Mouse (Mus musculus) layer of hippocampus, adult 9-10 months (tissue): ENCODE measurements around the gene Kcng4.
A peak's percentile ranks its signal among the peaks of the same experiment; 100 is the strongest.

ENCODE experiments used
- DNase-seq: peaks from one replicate; pipeline ENCODE4 v3.0.0; 2022; ENCODE audit warnings: low spot score

Kcng4 gene

DNA sequence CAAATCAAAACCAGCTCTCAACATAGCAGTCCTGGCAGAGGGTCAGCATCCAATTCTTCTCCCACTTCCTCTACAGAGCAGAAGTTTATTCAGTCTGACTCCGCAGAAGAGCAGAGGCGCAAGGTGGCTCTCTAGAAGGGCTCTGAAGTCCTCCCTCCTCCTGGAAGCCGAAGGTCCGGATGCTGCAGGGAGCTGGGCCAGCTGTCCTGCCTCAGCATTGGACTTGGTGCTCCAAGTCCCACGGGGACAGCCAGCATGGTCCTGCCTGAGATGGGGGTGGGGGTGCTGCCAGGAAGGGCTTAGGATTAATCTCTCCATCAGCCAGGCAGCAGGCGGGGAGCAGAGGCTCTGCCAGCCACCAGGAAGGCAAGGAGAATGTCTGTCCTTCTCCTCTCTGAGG lies at the start of gene Kcng4:
TSS of gene Kcng4 (minus strand) at position 303 of the 400 bp plus-strand sequence.
- DNase-seq: no peak

DNA sequence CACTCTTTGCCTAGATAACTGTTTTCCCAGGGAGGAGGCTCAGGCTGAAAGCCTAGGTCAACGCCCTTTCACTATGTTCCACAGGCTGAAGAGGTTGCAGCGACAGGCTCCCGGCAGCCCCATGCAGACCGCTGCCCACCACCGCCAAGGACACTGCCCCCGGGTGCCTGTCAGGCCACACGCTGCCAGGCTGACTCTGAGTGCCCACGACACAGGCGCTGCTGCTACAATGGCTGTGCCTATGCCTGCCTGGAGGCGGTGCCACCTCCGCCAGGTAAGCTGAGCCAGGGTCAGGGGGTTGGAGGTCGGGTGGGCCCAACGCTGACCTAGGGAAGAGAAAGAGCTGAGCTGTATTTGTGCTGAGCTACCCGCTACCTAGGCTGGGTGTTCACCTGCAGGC lies 43.7 kb upstream of the Kcng4 start:
- no peak for DNase-seq

DNA sequence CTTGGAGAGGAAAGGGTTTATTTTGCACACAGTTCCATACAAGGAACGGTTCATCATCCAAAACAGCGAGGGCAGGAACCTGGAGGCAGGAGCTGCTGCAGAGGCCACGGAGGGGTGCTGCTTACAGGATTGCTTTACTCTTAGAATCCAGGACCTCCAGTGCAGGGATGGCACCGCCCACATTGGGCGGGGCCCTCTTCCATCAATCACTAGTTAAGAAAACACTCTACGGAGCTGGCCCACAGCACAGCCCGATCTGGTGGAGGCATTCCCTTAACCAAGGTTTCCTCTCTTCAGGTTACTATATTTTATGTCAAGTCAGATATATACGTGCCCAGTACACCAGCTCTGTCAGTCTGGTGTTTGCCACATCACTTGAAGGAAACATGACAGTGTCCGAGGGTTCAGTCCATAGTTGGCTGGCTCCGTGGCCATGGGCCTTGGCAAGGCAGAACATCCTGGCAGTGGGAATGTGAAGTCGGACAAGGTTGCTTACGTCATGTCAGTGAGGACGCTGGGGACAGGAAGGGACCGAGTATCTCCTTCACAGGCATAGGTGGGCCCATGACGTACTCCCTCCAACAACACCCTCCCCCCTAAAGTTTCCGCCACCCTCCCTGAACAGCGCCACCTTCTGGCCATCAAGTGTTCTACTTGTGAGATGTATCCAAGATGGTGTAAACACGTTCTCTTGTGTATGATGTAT lies 42.8 kb upstream of the Kcng4 start:
- no peak for DNase-seq

DNA sequence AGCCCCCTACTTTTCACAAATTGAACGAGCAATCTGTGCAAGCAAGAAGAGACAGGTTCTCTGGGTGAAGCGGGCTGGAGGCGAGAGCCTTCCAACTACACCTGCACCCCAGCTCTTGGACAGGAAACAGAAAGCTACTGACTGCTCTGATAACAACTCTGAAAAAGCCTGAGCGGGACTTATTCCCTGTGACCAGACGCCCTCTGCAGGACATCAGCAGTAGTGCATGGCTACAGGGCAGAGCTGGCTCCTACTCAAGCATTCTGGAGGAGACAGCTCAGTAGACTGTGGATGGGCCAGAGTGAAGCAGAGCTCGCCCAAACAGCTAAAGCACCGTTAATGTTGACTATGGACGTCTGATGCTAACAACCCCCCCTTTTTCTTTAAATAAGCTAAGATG lies 40.9 kb upstream of the Kcng4 start:
- DNase-seq: peak; percentile 96

DNA sequence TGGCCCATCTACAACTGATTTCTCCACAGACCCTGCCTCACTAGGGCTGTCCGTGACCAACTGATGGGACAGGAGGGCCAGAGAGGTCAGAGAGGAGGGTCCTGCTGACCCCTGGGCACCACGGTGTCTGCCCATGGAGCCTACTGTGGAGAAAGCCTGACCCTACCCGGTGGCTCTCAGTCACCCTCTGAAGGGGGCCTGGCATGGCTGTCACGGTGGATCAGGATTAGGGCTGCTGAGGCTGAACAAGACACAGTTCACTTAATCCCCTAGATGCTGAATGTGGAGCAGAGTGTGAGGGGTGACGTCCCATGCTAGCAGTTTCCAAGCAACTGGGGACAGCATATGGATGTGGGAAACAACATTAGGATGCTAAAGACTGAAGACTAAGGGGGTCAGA lies 40.0 kb upstream of the Kcng4 start:
- no peak for DNase-seq

DNA sequence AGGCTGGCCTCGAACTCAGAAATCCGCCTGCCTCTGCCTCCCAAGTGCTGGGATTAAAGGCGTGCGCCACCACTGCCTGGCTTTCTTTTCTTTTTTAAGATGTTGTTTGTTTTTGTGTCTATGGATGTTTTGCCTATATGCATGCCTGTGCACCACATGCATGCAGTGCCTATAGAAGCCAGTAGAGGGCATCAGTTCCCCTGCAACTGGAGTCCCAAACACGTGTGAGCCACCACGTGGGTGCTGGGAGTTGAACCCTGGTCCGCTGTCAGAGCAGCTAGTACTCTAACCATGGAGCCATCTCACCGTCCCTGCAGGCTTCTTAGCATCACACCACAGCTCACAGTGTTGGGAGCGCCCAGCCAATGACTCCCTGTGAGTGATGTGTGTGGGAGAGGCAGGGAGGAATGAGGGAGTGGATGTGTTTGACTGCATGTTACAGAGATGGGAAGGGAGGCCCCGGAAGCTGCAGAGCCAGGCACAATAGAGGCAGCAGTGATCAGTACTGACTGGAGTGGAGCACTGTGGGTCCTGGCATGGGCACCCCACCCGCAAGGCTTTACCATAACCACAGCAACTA lies 38.6 kb upstream of the Kcng4 start:
- no peak for DNase-seq

DNA sequence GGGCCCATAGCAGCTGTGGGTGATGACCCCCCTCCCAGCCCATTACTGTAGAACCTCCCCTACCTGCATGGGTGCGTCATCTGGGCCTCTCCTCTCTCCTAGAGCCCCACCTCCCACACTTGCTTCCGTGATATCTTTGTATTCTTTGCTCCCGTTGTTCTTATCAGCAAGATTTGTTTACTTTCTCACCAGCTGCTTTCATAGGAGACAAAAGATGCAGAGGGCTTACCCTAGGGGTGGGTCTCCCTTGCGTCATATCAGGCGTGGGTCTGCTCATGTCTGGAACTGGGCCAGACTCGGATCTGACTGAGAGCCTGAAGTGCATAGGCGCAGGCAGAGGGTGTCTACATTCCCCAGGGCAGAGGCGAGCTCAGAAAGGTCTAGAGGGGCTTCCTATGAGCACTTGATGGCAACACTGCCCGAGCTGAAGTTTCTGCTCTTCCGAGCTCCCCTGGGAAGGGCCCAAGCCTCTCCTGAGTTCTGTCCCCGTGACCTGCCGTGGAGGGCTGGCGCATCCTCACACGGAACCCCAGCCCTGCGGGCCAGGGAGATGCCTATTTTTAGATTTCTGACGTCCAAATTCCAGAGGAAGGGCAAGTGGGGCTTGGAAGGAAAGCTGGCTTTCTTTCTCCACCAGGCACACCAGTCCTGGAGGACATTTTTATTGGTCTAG lies 35.1 kb upstream of the Kcng4 start:
- no peak for DNase-seq

DNA sequence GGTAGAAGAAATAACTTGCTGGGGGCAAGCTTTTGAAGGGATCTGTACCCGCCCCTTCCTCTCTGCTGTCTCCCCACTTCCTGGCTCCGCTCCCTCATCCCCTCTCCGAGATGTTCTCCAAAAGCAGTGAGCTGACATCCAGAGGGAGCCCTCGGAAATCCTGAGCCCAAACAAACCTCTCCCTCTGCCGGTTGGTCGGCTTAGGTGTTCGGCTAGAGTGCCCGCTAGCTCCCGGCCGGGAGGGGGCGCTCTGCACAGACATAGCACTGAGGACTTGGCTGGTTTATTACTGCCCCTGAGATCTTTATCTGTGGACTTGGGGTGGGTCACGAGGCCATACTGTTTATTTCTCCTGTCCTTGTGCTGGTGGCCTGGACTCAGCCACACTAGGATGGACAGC lies 33.8 kb upstream of the Kcng4 start:
- no peak for DNase-seq

DNA sequence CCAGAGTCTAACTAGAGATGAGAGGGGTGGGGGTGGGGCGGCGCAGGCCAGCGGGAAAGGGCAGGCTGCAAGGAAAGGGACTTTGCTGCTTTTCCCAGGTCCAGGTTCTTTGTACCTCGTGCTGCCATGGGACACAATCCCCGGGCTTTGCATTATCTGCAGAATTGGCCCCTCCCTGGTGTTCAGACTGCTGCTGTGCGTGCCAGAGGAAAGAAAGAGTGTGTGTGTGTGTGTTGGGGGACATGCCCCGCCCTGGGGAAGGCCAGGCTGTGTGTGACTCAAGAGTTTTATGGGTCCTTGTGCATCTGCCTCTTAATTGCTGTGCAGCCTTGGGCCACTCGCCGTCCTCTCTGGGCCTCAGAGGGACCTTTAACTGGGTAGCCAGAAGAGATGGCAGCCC lies 33.0 kb upstream of the Kcng4 start:
- no peak for DNase-seq

DNA sequence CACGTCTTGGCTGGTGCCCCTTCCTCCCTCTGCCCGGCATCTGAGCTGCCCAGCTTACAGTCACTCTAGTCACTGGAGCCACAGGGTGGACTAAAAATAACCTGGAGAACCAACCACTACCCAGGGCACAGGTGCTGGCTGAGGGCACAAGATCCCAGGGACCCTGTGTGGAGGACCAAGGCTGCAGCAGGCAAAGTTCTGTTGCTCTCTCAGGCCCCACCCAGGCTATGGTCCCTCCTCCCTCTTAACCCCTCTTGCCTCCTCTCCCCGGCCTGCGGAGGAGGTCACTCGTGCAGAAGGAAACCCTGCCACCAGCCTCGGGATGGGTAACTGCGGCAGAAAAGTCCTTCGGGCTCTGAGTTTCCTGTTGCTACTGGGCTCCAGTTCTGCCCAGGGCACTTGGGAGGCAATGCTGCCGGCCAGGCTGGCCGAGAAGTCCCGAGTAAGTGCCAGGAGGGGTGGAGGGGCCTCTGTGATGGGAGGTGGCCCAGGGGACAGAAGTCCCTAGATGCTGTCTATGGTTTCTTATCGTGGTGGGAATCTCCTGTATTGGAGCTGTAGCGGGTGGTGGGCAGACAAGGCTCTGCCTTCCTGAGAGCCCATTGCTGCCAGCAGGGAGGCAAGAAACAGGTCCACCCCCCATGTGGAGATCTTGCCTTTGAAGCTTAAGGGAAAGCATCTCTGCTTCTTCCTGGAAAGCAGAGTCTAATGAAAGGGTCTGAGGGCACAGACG lies 30.9 kb upstream of the Kcng4 start, which contains the start of gene Wfdc1:
TSS of gene Wfdc1 (plus strand) at position 147 of the 733 bp plus-strand sequence.
- DNase-seq: no peak

DNA sequence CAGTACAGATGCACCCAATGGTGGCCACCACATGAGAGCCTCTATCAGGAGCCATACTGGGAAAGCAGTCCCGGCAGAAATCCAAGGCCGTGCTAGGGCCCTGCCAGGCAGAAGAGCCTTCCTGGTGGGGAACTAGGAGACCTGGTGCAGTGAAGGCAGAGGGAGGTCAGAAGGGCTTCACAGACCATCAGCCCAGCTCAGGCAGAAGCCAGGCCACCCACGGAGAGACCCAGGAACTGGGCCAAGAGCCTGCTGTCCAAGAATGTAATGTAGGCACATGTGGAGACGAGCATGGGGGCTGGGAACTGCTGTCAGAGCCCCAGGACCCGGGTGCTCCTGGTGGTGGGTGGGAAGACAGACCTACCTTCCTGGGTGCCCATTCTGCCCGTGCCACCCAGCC lies 29.8 kb upstream of the Kcng4 start:
- DNase-seq: no peak

DNA sequence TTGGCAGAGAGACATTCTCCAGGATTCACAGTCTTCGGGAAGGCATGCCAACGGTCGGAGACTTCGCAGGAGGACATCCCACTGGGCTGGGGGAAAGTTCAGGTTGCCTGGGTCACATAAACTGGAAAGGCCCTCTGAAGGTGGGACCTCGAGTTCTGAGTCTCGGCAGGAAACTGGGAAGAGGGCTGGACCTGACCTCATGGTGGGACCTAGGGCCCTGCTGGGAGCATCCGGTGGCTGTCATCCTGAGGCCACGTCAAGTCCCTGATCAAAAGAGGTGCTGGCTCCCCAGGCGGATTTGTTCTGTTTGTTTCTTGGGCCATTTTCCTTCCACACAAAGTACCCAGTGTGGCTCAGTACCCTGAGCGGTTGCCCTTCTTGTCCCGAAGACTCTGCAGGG lies 28.0 kb upstream of the Kcng4 start:
- no peak for DNase-seq

DNA sequence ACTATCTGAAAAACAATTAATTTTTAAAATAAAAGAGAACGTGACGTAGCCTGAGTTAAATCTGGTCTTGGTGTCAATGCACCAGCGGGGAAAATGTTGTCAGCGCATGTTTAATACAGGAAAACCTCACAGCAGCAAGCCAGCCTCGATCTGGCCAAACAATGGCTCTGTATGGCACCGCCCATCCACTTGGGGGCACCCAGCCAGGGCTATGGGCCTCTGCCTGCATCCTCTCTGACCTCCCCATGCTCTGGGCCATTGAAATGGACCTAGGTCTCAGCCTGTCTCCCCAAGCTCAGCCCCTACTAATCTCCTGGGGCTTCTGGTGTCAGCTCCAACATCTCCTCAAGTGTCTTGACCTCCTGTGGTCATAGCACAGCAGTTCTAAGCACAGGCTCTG lies 26.4 kb upstream of the Kcng4 start:
- DNase-seq: no peak

DNA sequence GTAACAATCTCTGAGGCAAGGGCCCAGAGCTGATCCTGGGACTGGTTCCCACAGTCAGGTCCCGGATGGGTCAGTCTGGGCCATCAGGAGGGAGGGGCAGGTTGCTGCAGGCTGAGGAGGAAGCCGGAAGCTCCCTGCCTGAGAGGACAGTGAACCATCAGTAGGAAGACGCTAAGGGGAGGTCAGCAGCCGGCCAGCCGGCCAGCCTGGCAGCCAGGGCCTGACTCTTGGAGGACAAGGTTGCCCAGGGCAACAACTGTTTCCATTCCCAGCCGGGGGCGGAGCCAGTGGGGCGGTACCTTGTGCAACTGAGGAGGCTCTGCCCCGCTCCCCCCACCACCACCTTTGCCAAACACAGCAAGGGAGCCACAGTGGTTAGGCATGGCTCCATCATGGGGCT lies 25.6 kb upstream of the Kcng4 start:
- DNase-seq: no peak

DNA sequence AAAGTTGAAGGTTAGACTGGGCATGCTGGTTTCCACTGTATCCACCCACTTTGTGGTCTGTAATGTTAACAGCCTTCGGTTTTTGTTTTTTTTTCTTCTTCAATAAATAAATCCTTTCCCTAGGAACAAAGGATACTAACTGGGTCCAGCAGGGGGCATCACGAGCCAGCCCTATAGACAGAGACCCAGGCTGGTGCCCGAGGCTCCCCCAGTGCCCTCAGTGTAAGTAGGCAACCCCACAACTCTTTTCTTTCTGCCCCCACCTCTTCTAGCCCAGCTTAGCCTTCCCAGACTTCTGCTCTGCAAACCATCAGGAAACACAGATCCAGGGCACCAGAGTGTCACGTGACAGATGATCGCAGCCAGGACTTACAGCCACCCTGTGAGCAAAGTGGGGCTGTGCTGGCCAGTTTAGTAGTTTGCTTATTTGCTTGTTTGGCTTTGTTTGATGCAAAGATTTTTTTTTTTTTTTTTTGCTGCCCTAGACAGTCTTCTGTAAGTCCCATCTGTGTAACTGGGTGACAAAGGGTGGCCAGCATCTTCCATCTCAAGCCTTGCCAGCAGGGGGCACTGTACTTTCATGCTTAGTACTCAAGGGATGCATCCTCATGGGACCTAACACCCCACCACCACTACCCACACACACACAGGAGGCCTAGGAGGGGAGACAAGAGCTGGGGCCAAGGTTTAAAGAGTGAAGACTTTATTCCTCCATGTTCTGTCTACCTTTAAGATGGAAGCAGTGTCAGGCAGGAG lies 21.4 kb upstream of the Kcng4 start:
- no peak for DNase-seq

DNA sequence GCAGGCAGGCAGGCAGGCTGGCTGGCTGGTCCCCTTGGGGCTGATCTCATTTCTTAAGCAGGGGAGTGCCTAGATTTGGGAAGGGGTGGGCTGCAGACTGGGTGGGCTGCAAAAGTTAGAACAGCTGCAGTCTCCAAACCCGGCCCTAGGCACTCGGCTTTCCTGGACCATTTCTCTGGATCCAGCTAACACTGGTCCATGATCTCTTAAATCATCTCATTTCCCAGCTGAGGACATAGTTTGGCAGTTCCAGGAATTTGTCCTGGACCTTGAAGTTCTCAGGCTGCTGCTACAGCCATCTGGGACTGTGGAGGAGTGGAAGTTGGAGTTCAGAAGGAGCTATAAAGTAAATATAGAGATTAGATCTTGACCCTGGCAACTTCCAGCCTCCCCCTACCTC lies 15.8 kb upstream of the Kcng4 start:
- no peak for DNase-seq

DNA sequence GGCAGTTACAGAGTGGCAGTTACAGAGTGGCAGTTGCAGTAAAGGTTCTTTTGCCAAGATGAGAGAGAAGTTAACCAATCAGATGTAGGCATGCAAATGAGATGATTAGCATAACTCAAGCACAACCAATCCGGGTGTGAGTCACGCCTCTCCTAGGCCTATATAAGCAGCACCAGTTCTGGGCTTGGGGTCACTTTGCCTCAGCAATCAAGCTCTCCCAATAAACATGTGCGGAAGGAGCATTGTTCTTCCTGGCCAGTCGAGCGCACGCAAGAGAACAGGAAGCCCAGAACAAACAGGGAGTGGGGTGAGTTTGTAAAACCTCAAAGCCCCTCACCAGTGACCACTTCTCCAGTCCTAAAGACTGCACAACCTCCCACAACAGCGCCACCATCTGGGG lies 11.4 kb upstream of the Kcng4 start:
- DNase-seq: no peak

DNA sequence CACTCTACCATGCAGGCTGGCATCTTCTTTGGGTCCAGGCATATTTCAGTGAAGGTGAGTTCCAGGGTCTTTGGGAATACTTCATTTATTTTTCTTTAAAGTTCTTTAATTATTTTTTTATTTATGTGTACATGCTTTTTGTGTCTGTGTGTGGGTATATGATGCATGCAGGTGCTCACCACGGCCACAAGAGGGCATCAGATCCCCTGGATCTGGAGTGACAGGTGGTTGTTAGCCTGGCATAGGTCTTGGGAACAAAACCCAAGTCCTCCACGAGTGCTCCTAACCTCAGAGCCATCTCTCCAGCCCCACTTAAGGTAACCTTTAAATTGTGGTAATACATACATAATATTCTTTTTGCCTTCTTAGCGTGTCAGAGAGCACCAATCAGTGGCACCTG lies 10.7 kb upstream of the Kcng4 start:
- DNase-seq: no peak

DNA sequence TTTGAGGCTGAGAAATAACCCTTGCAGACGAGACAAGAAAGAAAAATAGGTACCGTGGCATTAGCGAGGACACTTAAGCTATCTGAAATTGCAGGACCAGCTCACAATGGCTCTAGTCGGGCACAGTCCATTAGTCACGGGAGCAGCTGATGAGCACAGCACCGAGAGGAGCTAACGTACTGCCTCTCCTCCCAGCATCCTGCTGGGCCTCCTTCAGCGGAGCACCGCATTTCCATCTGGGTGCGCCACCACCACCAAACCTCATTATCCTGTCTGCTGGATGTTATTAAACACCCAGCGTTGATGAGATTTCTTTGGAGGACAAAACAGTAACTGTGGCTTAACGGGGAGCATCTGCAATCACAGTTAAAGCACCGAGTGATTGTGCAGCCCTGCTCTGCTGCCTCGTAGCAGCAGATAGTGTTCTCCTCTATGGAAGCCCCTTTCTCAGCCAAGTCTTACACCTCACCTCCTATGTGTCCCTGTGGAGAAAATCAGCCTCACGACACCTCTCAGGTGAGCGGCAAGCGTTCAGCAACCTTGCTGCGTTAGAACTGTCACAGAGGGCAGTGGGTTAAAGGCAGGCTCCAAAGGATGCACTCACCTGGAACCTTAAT lies 9.6 kb upstream of the Kcng4 start:
- DNase-seq: no peak

DNA sequence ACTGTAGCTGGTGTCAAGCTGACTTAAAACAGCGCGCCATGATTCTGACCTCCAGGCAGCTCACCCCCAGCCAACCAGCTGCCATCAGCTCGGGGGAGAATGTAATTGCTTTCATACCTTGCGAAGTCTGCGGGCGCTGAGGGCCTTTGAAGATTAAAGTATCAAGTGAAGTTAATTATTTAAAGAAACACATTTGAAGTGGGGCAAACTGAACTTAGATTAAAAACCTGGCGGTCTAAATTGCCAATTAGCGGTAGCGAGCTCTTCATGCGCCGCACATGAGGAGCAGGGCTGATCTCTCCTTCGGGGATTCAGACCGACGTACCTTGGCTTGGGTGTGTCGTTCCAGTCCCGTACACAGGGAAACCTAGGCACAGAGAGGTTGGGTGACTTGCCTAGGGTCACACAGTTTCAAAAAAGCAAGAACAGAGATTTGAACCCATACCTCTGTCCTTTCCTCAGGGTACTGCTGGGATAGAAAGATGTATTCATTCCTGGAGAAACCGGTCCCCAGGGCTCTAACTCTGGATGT lies 9.0 kb upstream of the Kcng4 start:
- no peak for DNase-seq

DNA sequence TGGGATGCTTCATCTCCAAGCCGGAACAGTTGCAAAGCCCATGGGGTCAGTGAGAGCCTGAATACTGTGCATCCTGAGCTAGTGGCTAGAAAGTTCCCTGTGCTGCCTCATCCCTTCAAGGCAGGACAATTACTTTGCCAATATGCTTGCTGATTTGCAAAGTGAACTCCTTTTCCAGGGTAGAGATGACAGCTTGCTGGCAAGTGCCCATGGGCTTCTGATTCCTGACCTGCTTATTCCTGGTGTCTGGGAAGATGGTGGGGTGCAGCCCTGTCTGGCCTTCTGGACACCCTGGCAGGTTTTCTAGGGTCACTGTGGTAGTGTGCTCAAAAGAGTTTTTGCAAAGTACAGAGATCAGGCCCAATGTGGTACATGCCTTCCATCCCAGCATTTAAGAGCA lies 7.5 kb upstream of the Kcng4 start:
- DNase-seq: no peak
